Mouse (Mus musculus) hindbrain, embryonic 10.5 days (tissue): ENCODE data around the gene Cdh22. TPM values are rescaled to one million over a fixed set of nuclear protein-coding genes. Genes with fewer than 3 reads are reported as not detected.

Experiments used
- DNase-seq: peaks from one replicate; pipeline ENCODE4 v3.0.0-alpha.2; 2017; ENCODE audit warnings: low spot score
- H3K27ac ChIP-seq: fragments of 300-500 bp; sonication (generic); 2 replicates; pipeline ENCODE4 v1.5.1; 2016; ENCODE audit warnings: mild to moderate bottlenecking, moderate library complexity
- H3K27me3 ChIP-seq: fragments of 300-500 bp; sonication (generic); 2 replicates; pipeline ENCODE4 v1.6.1; 2016; ENCODE audit warnings: mild to moderate bottlenecking; ENCODE audit not compliant: poor library complexity, insufficient read depth, severe bottlenecking
- H3K36me3 ChIP-seq: fragments of 300-500 bp; sonication (generic); 2 replicates; pipeline ENCODE4 v1.6.1; 2016; ENCODE audit warnings: mild to moderate bottlenecking, moderate library complexity
- H3K4me1 ChIP-seq: fragments of 300-500 bp; sonication (generic); replicated peaks from 2 replicates; pipeline ENCODE4 v1.6.1; 2016; ENCODE audit warnings: mild to moderate bottlenecking
- H3K4me3 ChIP-seq: fragments of 300-500 bp; sonication (generic); 2 replicates; pipeline ENCODE4 v1.5.1; 2016; ENCODE audit warnings: mild to moderate bottlenecking, moderate library complexity
- H3K9me3 ChIP-seq: fragments of 300-500 bp; sonication (generic); 2 replicates; pipeline ENCODE4 v1.6.1; 2016; ENCODE audit warnings: mild to moderate bottlenecking, moderate library complexity
- WGBS: fragments of 180-500 bp; shearing (Covaris S2); methylation state at CpG from one replicate; pipeline ENCODE4 v1.1.7; 2016; 5-methylcytosine and 5-hydroxymethylcytosine counted together
- polyA plus RNA-seq: library from polyadenylated mRNA; unstranded; fragments of >200 nt; fragmentation: Nextera tagmentation; extraction: Ambion mirVana; gene quantifications from 2 replicates; pipeline ENCODE4 v1.2.1, GENCODE M21; 2016

Cdh22 gene
- polyA plus RNA-seq, 1 experiment from 2014 or later: 8.7 TPM

- Histone ChIP-seq H3K27ac (peak overlapping the region; percentile 62), H3K4me3 (no peak overlapping the region), H3K36me3 (no peaks in the 10 kb centered on the region), H3K27me3 (peaks cover 22% of the 10 kb centered on the region), H3K9me3 (no peaks in the 10 kb centered on the region), H3K4me1 (peaks cover 46% of the 10 kb centered on the region)
- DNase-seq: no peak
- 62% methylated on average over 4 of the region's 4 CpGs for WGBS
Measured at GRCm38 (mm10) chr2:165158317-165158716, 76.3 kb downstream of the Cdh22 start.

DNA sequence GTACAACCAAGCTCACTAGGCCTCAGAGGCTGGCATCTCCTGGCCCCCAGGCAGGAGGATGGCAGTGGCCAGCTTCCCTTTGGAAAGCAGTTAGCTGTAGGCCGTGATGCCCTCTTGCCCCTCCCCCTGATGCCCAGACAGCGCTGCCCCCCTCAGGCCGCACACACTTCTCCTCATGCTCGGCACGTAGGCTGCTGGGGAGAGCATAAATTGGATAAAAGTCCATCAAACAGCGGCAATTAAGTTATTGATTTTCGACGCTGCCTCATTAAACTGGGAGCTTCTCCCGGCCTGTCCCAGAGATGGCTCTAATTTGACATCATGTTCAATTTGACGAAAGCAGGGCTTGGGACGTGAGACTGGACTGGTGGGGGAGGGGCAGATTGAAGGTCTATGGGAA, 76.8 kb downstream of the Cdh22 start:
- no peaks in the 10 kb centered on the region for H3K9me3 ChIP-seq
- WGBS: 67% methylated on average over 11 of the region's 11 CpGs
- H3K27ac ChIP-seq: peak overlapping the region; percentile 59
- no peak overlapping the region for H3K4me3 ChIP-seq
- no peak for DNase-seq
- H3K27me3 ChIP-seq: peaks cover 26% of the 10 kb centered on the region
- no peaks in the 10 kb centered on the region for H3K36me3 ChIP-seq
- peaks cover 42% of the 10 kb centered on the region for H3K4me1 ChIP-seq

DNA sequence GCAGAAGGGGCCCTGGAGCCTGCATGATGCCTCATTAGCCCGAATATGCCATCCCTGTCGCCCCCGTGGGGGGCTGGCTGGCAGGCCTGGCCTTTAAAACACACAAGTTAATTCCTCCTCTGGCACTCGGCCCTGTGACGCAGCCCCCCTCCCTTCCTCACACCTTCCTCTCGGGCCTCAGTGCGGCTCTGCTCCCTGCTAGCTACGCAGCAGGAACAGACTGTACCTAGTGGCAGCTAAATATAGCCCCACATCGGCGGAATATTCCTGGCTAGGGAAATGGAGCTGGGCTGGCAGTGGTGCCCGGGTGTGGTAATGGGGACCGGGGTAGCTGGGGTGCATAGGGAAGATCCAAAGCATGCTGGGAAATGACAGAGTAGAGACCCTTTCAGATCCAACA, 81.6 kb downstream of the Cdh22 start:
- WGBS: 48% methylated on average over 12 of the region's 12 CpGs

GRCm38 (mm10) chr2:165149741-165150140, 84.9 kb downstream of the Cdh22 start:
- Histone ChIP-seq H3K27ac (peak overlapping the region; percentile 26), H3K4me1 (peaks cover 14% of the 10 kb centered on the region; the same call in 1 of the 2 replicates)
- DNase-seq: no peak

More for the DNA sequence above, 81.6 kb downstream of the Cdh22 start:
- no peak overlapping the region for H3K4me3 ChIP-seq
- DNase-seq: no peak
- H3K27me3 ChIP-seq: peaks cover 26% of the 10 kb centered on the region
- no peaks in the 10 kb centered on the region for H3K36me3 ChIP-seq
- peaks cover 27% of the 10 kb centered on the region for H3K4me1 ChIP-seq
- no peaks in the 10 kb centered on the region for H3K9me3 ChIP-seq
- H3K27ac ChIP-seq: no peak overlapping the region

GRCm38 (mm10) chr2:165145821-165146220, 88.8 kb downstream of the Cdh22 start:
- no peaks in the 10 kb centered on the region for H3K9me3 ChIP-seq
- 79% methylated on average over 13 of the region's 13 CpGs for WGBS
- no peak overlapping the region for H3K4me3 ChIP-seq
- no peak for DNase-seq
- peaks cover 37% of the 10 kb centered on the region for H3K27me3 ChIP-seq
- peaks cover 46% of the 10 kb centered on the region for H3K4me1 ChIP-seq
- 0 out of 2 replicates have a peak, but pooled peaks cover 8% of the 10 kb centered on the region for H3K36me3 ChIP-seq
- H3K27ac ChIP-seq: peak overlapping the region; percentile 37; the same call in 1 of the 2 replicates

More at GRCm38 (mm10) chr2:165149741-165150140, 84.9 kb downstream of the Cdh22 start:
- peaks cover 18% of the 10 kb centered on the region for H3K27me3 ChIP-seq
- 82% methylated on average over 3 of the region's 3 CpGs for WGBS
- no peak overlapping the region for H3K4me3 ChIP-seq
- H3K36me3 ChIP-seq: 0 out of 2 replicates have a peak, but pooled peaks cover 8% of the 10 kb centered on the region
- H3K9me3 ChIP-seq: no peaks in the 10 kb centered on the region

- Histone ChIP-seq H3K36me3 (0 out of 2 replicates have a peak, but pooled peaks cover 8% of the 10 kb centered on the region), H3K27ac (no peak overlapping the region), H3K9me3 (no peaks in the 10 kb centered on the region), H3K4me3 (no peak overlapping the region), H3K4me1 (peaks cover 54% of the 10 kb centered on the region), H3K27me3 (peaks cover 52% of the 10 kb centered on the region)
- no peak for DNase-seq
- WGBS: 80% methylated on average over 14 of the region's 14 CpGs
Measured at GRCm38 (mm10) chr2:165143487-165143886, 91.2 kb downstream of the Cdh22 start.

GRCm38 (mm10) chr2:165136049-165136448, 98.6 kb downstream of the Cdh22 start:
- no peaks in the 10 kb centered on the region for H3K9me3 ChIP-seq
- H3K4me1 ChIP-seq: peaks cover 98% of the 10 kb centered on the region
- WGBS: 5% methylated on average over 16 of the region's 16 CpGs
- peak overlapping the region; percentile 93 for H3K27ac ChIP-seq
- H3K4me3 ChIP-seq: peak overlapping the region; percentile 20; the same call in 1 of the 2 replicates
- H3K36me3 ChIP-seq: no peaks in the 10 kb centered on the region
- DNase-seq: peak; percentile 90
- peaks cover 40% of the 10 kb centered on the region for H3K27me3 ChIP-seq

DNA sequence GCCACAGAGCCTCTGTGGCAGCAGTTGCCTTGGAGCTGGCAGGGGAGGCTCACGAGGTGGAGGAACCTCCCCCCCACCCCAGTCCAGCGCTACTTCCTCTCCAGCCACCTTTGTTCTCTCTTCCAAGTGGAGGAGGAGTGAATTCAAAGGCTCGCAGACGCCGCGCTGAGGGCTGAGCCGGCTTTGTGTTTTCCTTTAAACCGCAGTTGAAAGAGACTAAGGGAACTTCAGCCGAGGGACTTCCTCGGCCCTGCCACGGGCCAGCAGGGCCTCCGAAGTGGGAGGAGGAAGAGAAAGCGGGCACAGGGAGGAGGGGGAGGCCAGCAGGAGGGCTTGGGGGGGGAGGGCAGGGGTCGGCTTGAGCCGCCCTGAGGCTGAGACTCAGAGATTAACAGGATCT, 101.1 kb downstream of the Cdh22 start:
- peak; percentile 86 for DNase-seq
- Histone ChIP-seq H3K27ac (peak overlapping the region; percentile 93), H3K9me3 (no peaks in the 10 kb centered on the region), H3K36me3 (no peaks in the 10 kb centered on the region), H3K4me3 (peak overlapping the region; percentile 28), H3K27me3 (peaks cover 46% of the 10 kb centered on the region), H3K4me1 (peaks cover 97% of the 10 kb centered on the region)
- WGBS: 0% methylated on average over 15 of the region's 15 CpGs

DNA sequence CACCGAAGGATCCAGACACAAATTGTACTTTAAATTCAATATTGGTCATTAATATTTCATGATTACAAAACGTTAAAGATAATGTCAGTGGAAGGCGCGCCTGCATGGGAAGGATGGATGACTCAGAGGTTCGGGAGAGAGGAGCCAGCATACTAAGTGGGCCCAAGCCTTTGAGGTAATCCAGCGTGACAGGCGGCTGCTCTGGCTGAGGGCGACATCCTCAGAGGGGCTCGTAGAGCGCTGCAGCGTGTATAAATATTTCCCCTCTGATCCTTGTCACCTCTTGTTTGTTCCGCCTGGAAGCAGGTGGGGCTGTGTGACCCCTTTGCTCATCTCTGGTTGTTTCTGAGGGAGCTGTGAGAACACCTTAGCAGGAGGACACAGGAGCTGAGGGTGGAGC, 103.2 kb downstream of the Cdh22 start:
- H3K36me3 ChIP-seq: no peaks in the 10 kb centered on the region
- peak overlapping the region; percentile 93 for H3K27ac ChIP-seq
- DNase-seq: peak; percentile 58
- H3K9me3 ChIP-seq: no peaks in the 10 kb centered on the region
- 17% methylated on average over 12 of the region's 12 CpGs for WGBS
- peaks cover 98% of the 10 kb centered on the region for H3K4me1 ChIP-seq
- H3K27me3 ChIP-seq: peaks cover 59% of the 10 kb centered on the region
- H3K4me3 ChIP-seq: no peak overlapping the region

DNA sequence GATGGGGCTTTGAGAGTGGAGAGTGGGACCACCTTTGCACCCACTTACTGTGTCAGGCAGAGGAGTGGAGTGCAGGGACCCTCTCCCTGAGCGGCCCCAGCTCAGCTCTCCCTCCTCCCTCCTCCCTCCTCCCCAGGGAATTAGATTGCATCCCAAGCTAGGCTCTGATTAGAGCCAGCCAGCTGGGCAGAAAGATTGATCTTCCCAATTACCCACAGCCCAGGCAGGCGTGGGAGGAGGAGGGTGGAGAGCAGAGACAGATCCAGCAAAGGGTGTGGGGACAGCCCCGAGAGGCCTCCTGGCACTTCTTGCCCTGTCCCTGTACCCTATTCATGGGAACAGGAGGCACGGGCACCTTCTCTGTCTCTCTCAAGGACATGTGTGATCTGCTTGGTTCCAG, 105.5 kb downstream of the Cdh22 start:
- 57% methylated on average over 4 of the region's 4 CpGs for WGBS
- Histone ChIP-seq H3K36me3 (no peaks in the 10 kb centered on the region), H3K9me3 (no peaks in the 10 kb centered on the region), H3K4me1 (peaks cover 88% of the 10 kb centered on the region), H3K27ac (peak overlapping the region; percentile 93), H3K27me3 (peaks cover 71% of the 10 kb centered on the region), H3K4me3 (no peak overlapping the region)
- DNase-seq: no peak

GRCm38 (mm10) chr2:165126896-165127562, 107.6 kb downstream of the Cdh22 start:
- peaks cover 12% of the 10 kb centered on the region for H3K36me3 ChIP-seq
- DNase-seq: no peak
- no peaks in the 10 kb centered on the region for H3K9me3 ChIP-seq
- WGBS: 27% methylated on average over 10 of the region's 10 CpGs
- peaks cover 66% of the 10 kb centered on the region for H3K4me1 ChIP-seq
- H3K27me3 ChIP-seq: peaks cover 68% of the 10 kb centered on the region
- peak overlapping the region; percentile 83 for H3K27ac ChIP-seq
- no peak overlapping the region for H3K4me3 ChIP-seq

- Histone ChIP-seq H3K9me3 (no peaks in the 10 kb centered on the region), H3K36me3 (peaks cover 14% of the 10 kb centered on the region), H3K27me3 (peaks cover 64% of the 10 kb centered on the region)
Measured at GRCm38 (mm10) chr2:165121206-165121840, 113.3 kb downstream of the Cdh22 start.

GRCm38 (mm10) chr2:165120765-165121164, 113.9 kb downstream of the Cdh22 start:
- Histone ChIP-seq H3K9me3 (no peaks in the 10 kb centered on the region), H3K27me3 (peaks cover 64% of the 10 kb centered on the region), H3K4me1 (peaks cover 52% of the 10 kb centered on the region), H3K4me3 (no peak overlapping the region), H3K27ac (0 out of 2 replicates have a peak overlapping the region, but pooled peaks have one; percentile 24), H3K36me3 (peaks cover 14% of the 10 kb centered on the region)
- no peak for DNase-seq
- WGBS: 79% methylated on average over 9 of the region's 9 CpGs

More at GRCm38 (mm10) chr2:165121206-165121840, 113.3 kb downstream of the Cdh22 start:
- Histone ChIP-seq H3K4me1 (peaks cover 54% of the 10 kb centered on the region), H3K27ac (0 out of 2 replicates have a peak overlapping the region, but pooled peaks have one; percentile 24), H3K4me3 (no peak overlapping the region)
- WGBS: 33% methylated on average over 10 of the region's 10 CpGs
- DNase-seq: peak; percentile 49
